8 mouse cellular contexts compared by ENCODE assay signal in the genomic region with DNA sequence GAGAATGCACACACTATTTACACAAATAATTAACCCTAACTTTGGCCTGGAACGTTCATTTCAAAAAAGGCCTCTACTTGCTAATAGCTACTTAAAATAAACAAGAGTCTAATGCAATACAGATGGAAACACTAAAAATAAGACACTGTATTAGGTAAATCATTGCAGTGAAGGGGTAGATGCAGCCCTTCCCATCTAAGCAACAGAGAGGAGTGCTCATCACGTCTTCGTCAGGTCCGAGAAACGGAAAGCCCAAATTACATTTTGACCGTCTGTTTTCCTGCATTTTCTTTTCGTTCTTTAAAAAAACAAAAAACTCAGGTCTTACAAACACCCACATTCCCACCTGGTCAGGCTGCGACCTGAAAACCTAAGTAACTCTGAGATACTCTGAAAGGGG. TPM values are rescaled to one million over a fixed set of nuclear protein-coding genes. Genes with fewer than 3 reads are reported as not detected.
DNase-seq lines count a peak whose midpoint lies in the region; ATAC-seq and TF ChIP-seq lines count a peak whose summit lies in the region.

No protein-coding gene starts in this region.

- H3K27me3 ChIP-seq in heart, embryonic 16.5 days (ENCODE audit: control insufficient read depth, insufficient read depth, low read length), result peaks cover 6% of the 10 kb centered on the region; the same call in 1 of the 2 replicates
- no peaks in the 10 kb centered on the region for H3K27me3 ChIP-seq in G1E (ENCODE audit: insufficient read depth, low read length)
- H3K27me3 ChIP-seq in hindbrain, embryonic 10.5 days (ENCODE audit: insufficient read depth, poor library complexity, severe bottlenecking), result peaks cover 30% of the 10 kb centered on the region
- H3K27me3 ChIP-seq in midbrain, embryonic 11.5 days (ENCODE audit: control insufficient read depth, insufficient read depth, low read length), result peaks cover 5% of the 10 kb centered on the region; the same call in 1 of the 2 replicates

- peak overlapping the region; percentile 82 for H3K9ac ChIP-seq in heart, embryonic 16.5 days (ENCODE audit: low read length)
- H3K9ac ChIP-seq in midbrain, embryonic 11.5 days (ENCODE audit: low read length), result peak overlapping the region; percentile 59

- H3K27ac ChIP-seq in heart, embryonic 16.5 days (ENCODE audit: low read length), result no peak overlapping the region
- H3K27ac ChIP-seq in hindbrain, embryonic 10.5 days, result no peak overlapping the region; the same call in 1 of the 2 replicates
- no peak overlapping the region for H3K27ac ChIP-seq in midbrain, embryonic 11.5 days (ENCODE audit: low read depth, low read length)

- peak overlapping the region; percentile 76 for H3K4me3 ChIP-seq in heart, embryonic 16.5 days (ENCODE audit: low read length)
- H3K4me3 ChIP-seq in G1E (ENCODE audit: low read depth, low read length), result peak overlapping the region; percentile 89
- H3K4me3 ChIP-seq in hindbrain, embryonic 10.5 days, result peak overlapping the region; percentile 82
- peak overlapping the region; percentile 57 for H3K4me3 ChIP-seq in midbrain, embryonic 11.5 days (ENCODE audit: low read depth, low read length)

- 16% methylated on average over 8 of the region's 8 CpGs for WGBS in heart, embryonic 16.5 days
- WGBS in hindbrain, embryonic 10.5 days, result 21% methylated on average over 8 of the region's 8 CpGs
- 19% methylated on average over 8 of the region's 8 CpGs for WGBS in midbrain, embryonic 11.5 days

- DNase-seq in heart, adult 18-20 months, result no peak
- DNase-seq in G1E (ENCODE audit: low spot score), result no peak
- no peak for DNase-seq in hindbrain, embryonic 10.5 days (ENCODE audit: low spot score)
- no peak for DNase-seq in midbrain, embryonic 11.5 days (ENCODE audit: low spot score, missing footprints)
- no peak for DNase-seq in T-cell, adult 2 months (ENCODE audit: low spot score)
- no peak for DNase-seq in frontal cortex, postnatal 36 days (ENCODE audit: low spot score in 2 of 2)
- no peak for DNase-seq in urinary bladder, postnatal 4 days (ENCODE audit: low spot score in 2 of 2)

- no peak for TF ChIP-seq CTCF in G1E (IDR thresholded peaks at IDR 0.05; ENCODE audit: low read depth, low read length)

- H3K36me3 ChIP-seq in heart, embryonic 16.5 days (ENCODE audit: control insufficient read depth, insufficient read depth), result no peaks in the 10 kb centered on the region
- peaks cover 4% of the 10 kb centered on the region for H3K36me3 ChIP-seq in G1E (replicated peaks)
- no peaks in the 10 kb centered on the region for H3K36me3 ChIP-seq in hindbrain, embryonic 10.5 days
- no peaks in the 10 kb centered on the region for H3K36me3 ChIP-seq in midbrain, embryonic 11.5 days (ENCODE audit: control insufficient read depth, insufficient read depth, low read length)

- peak overlapping the region; percentile 97 for H3K4me2 ChIP-seq in heart, embryonic 16.5 days (ENCODE audit: low read depth, low read length)
- peak overlapping the region; percentile 62 for H3K4me2 ChIP-seq in midbrain, embryonic 11.5 days

- peaks cover 10% of the 10 kb centered on the region for H3K4me1 ChIP-seq in heart, embryonic 16.5 days (ENCODE audit: control insufficient read depth, insufficient read depth, low read length)
- H3K4me1 ChIP-seq in G1E (ENCODE audit: insufficient read depth, low read depth, low read length), result peaks cover 34% of the 10 kb centered on the region
- H3K4me1 ChIP-seq in hindbrain, embryonic 10.5 days (replicated peaks), result peaks cover 13% of the 10 kb centered on the region; the same call in 1 of the 2 replicates
- peaks cover 4% of the 10 kb centered on the region for H3K4me1 ChIP-seq in midbrain, embryonic 11.5 days (ENCODE audit: control insufficient read depth, insufficient read depth, low read length)

- ATAC-seq in heart, embryonic 16.5 days (replicated peaks; ENCODE audit: extremely low read depth, insufficient read depth, low FRiP score), result no peak
- no peak for ATAC-seq in G1E (ENCODE audit: extremely low read depth, insufficient number of reproducible peaks, low FRiP score, poor library complexity, severe bottlenecking)
- no peak for ATAC-seq in midbrain, embryonic 11.5 days (ENCODE audit: low FRiP score)

- no peaks in the 10 kb centered on the region for H3K9me3 ChIP-seq in heart, embryonic 16.5 days (replicated peaks; ENCODE audit: control insufficient read depth, low read length)
- H3K9me3 ChIP-seq in G1E (replicated peaks), result no peaks in the 10 kb centered on the region
- no peaks in the 10 kb centered on the region for H3K9me3 ChIP-seq in hindbrain, embryonic 10.5 days
- H3K9me3 ChIP-seq in midbrain, embryonic 11.5 days (ENCODE audit: control insufficient read depth, low read length), result no peaks in the 10 kb centered on the region

RNA-seq across cellular contexts. Expression of a gene that starts 0.9 kb away (rescaled TPM):
- 8.1 and 9.4 TPM in 2 replicates for polyA plus RNA-seq in heart, embryonic 16.5 days (2015; fragmentation: Nextera tagmentation; extraction: Ambion mirVana)
- total RNA-seq in heart, adult 18-20 months (2021), result 10 to 100 TPM; 35.2 to 36.0 TPM
- total RNA-seq in G1E (2014; fragmentation: Nextera tagmentation) (116 and 125 TPM in 2 replicates), G1E (2017) (70.7 and 89.9 TPM in 2 replicates)
- polyA plus RNA-seq in G1E (2012), result 3.7 and 4.7 TPM in 2 replicates
- 7.5 and 9.6 TPM in 2 replicates for polyA plus RNA-seq in hindbrain, embryonic 10.5 days (2016; fragmentation: Nextera tagmentation; extraction: Ambion mirVana)
- polyA plus RNA-seq in midbrain, embryonic 11.5 days (2014; fragmentation: Nextera tagmentation; extraction: Ambion mirVana), result 12.4 and 13.4 TPM in 2 replicates
